Mouse (Mus musculus) heart, postnatal 25 days (tissue): ENCODE measurements around the gene Samd7. TPM values are rescaled to one million over a fixed set of nuclear protein-coding genes. Genes with fewer than 3 reads are reported as not detected.

Experiments used
- DNase-seq: peaks from one replicate; pipeline ENCODE4 v3.0.0; 2022; ENCODE audit warnings: low spot score
- intact Hi-C: fragments of 180-260 bp; cut with DNase I; formaldehyde crosslinking; loops from one replicate; pipeline ENCODE4 v1.15.1; 2025
- total RNA-seq, 2 experiments: library from RNA; stranded (reverse); gene quantifications; 2 replicates each; pipeline ENCODE4 v1.2.3; 2021

Samd7 gene
- total RNA-seq, 2 experiments from 2014 or later, result not detected

DNA sequence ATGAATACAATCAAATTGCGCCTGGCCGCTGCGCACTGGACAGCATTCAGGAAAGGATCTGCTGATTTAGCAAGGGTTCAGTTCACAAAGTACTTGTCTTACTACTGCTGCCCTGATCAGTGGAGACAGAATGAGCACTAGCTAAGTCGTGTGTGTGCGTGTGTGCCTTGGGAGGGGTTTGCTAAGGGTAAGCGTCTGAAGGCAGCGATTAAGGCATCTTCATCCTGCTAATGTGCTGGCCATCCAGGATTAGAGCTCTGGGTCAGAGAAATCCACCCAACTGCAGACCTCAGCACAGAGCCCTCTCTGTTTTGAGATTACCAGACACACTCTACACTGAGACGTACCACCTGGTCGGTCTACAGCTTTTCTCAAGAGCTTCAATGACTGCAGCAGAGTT lies 2.2 kb downstream of the Samd7 start:
- no peak for DNase-seq
- intact Hi-C loops, result no loop called here

- DNase-seq, result no peak
- intact Hi-C loops, result no loop called here
Observed at GRCm38 (mm10) chr3:30754696-30755095, 8.6 kb downstream of the Samd7 start.

- DNase-seq, result no peak
- intact Hi-C loops, result no loop called here
Observed at GRCm38 (mm10) chr3:30764877-30765276, 18.8 kb downstream of the Samd7 start.

DNA sequence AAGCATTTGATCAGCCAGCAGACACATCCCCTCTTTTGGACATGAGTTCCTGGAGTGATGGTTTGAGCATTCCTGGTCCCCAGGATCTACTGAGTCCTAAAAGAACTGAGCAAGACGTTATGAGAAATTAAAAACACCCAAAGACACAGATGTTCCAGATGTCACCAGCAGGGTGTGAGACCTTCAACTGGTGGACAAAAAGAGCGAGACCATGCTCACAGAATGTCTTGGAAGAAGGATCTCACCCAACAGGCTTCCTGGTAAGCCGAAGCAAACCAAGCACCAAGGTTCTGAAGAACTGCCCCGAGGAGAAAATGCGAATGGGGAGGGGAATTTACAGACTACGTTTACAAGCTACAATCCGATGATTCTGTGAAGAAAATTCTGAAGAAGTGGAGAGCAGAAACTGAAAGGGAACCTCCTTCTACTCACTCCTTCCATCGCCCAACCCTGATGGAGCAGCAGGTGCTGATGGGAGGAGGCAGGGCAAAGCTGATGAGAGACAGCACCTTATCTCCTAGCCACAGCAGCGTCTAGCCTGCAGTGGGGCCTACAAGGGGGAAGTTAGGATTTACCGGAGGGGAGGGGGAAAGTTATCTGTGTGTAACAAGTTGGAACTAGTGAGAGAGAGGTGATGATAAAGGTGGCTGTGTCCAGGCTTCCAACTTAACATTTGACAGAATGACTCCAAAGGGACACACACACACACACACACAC lies 19.4 kb downstream of the Samd7 start:
- intact Hi-C loops, result no loop called here
- DNase-seq, result no peak

DNA sequence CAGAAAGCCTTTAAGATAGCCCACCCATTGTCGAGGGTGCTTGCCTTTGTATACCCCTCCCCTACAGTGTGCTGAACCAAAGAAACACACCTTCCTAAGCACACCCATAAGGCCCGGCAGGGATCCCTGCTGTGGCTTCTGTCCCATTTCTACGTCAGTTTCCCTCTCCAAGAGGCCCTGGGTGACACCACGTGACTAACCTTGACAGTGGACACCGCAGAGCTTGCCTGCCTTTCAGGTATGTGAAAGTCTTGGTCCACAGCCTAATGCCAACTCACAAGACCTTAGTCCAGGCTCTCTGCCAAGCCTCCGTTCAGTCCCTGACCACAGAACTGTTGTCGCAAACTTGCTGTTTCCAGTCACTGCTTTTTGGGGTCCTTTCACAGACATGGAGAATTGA lies 20.1 kb downstream of the Samd7 start:
- DNase-seq, result no peak
- intact Hi-C loops, result no loop called here

GRCm38 (mm10) chr3:30767271-30767670 lies 21.2 kb downstream of the Samd7 start:
- intact Hi-C loops, result no loop called here
- no peak for DNase-seq

DNA sequence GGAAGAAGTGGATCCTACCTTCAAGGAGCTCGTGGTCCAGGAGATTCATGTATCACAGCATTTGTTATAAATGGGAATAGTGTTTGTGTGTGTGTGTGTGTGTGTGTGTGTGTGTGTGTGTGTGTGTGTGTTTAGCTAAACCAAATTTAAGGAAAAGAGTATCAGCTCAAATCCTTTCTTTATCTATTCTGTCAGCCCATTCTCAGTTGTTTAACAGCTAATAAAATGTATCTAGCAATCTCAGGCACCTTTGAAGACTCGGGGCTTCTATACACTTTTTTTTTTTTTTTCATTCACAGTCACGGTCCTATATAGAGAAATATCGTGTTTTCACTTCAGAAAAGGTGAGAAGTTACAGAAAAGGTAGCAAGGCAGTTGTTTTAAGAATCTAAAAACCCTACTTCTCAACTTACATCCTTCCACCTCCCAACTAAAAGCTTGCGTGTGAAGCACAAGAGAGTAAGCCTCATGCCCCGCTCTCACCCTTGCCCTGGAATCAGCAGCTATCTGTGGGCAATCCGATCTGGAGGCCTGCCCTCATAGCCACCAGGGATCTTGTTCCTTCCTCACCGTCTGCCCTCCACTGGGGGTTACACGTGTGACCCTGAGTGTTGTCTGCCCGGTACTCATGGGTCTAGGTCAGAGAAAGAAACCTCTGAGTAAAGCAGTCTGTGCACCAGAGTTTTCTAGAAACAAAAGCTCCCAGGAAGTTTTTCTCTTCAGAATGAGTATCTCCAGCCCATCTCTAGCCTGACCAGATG lies 23.8 kb downstream of the Samd7 start:
- DNase-seq, result no peak
- intact Hi-C loops, result no loop called here

DNA sequence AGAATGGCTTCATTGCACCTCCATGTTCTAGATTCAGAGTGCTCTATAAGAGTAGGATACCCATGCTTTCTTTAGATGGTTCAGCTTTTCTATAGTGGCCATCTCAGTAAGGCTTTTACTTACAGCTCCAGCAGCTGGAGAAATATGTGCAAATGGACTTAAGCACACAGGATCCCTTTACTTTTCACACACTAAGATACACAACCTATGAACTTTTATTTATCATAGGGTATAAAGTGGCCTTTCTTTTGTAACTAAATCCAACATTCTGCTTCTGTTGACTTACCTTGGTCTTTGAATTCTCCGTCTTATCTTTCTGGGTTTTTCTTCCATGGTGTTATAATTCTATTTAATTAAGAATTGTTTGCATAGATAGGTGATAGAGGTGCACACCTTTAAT lies 25.5 kb downstream of the Samd7 start:
- intact Hi-C loops, result no loop called here
- no peak for DNase-seq

DNA sequence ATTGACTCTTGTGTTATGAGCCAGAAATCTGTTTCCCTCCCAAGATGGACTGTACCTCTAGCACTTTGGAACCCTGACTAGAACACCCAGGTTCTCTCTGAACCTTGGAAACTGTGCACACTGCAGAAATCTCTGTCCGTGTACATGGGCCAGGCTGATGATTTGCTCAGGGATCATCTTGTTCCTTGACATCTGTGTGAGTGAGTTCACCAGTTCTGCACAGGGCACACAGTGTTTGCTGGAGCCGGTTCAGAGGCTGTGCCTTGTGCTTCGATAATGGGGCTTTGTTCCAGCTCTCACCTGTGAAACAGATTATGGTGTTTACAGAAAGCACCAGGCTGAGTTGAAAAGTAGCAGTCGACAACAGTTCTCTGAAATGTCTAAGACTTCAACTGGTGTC lies 26.5 kb downstream of the Samd7 start:
- intact Hi-C loops, result no loop called here

GRCm38 (mm10) chr3:30774677-30775076 lies 28.6 kb downstream of the Samd7 start:
- intact Hi-C loops, result no loop called here
- DNase-seq, result no peak

More for the DNA sequence above, 26.5 kb downstream of the Samd7 start:
- no peak for DNase-seq

DNA sequence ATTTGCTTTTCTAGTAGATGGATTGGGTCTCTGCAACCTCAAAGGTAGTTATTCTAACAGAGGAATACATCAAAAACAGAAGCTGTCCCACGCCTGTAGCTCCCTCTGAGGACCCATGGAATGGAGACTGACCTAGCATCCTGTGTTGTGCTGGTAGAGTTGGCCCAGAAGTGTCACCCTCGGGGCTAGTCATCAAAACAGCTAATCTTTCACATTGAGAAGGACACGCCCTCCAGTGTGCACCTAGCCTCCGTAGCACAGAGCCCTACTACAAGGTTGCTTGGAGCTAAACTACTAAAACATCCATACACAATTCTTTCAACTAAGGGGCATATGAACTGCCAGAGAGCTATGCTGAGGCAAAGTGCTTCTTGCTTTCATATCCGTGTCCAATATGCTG lies 31.9 kb downstream of the Samd7 start:
- intact Hi-C loops, result no loop called here
- DNase-seq, result no peak

GRCm38 (mm10) chr3:30788531-30788930 lies 42.4 kb downstream of the Samd7 start:
- intact Hi-C loops, result no loop called here
- DNase-seq, result no peak

DNA sequence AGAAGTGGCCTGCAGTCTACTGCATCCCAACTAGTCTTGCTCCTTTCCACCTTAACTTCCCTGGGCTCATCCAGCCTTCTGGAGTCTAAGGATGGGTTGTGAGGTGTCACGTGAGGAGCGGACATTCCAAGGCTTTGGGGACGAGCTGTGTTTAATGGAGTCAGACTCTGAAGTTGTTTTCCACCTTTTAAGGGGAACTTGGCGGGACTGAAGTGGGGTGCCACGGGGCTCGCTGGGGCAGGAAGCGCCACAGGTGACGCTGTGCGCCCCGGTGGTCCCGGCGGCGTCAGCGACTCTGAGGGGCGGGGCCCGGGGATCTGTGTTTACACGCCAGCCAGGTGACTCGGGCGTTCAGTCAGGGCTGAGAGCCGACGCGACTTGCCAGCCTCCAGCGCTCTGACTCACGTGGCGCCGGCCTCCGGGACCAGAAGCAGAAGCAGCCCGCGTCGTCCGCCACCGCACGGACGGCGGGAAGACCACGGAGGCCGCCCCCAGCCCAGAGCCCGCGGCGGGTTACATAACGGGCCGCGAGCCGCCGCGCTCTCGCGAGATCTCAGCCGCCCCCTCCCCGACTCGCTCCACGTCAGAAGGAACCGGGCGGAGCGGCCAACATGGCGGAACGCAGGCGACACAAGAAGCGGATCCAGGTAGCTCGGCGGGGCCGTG lies 46.8 kb downstream of the Samd7 start, which contains the start of gene Sec62:
Gene Sec62 (plus strand): TSS at position 139 of the 666 bp plus-strand sequence.
- intact Hi-C loops, result loop anchor here (5.0 kb wide), 2 partner anchors 174 to 191 kb away; partner anchors contain the start of genes Mynn and Phc3
- peak; percentile 88 for DNase-seq

- intact Hi-C loops, result loop anchor here (5.0 kb wide), 2 partner anchors 174 to 191 kb away; partner anchors contain the start of genes Mynn and Phc3
- DNase-seq, result peak; percentile 15
Observed at GRCm38 (mm10) chr3:30793403-30794221, 47.5 kb downstream of the Samd7 start.

DNA sequence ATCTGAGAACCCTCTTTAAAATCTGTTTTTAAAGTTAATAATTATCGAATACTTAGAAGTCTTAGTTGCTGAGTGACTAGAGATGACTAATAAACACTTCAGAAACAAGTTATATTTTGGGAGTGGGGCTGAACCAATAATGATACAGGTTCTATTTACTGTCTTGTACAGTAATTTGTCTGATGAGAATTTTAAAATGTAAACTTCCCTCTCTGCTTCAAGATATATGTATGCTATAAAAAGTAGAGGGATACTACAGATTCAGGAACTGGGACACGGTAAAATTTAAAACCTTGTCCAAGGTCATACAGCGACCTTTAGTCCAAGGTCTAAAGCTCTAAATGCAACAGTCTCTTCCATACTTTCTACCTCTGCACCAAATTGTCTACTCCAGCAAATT lies 56.1 kb downstream of the Samd7 start:
- intact Hi-C loops, result no loop called here
- no peak for DNase-seq

DNA sequence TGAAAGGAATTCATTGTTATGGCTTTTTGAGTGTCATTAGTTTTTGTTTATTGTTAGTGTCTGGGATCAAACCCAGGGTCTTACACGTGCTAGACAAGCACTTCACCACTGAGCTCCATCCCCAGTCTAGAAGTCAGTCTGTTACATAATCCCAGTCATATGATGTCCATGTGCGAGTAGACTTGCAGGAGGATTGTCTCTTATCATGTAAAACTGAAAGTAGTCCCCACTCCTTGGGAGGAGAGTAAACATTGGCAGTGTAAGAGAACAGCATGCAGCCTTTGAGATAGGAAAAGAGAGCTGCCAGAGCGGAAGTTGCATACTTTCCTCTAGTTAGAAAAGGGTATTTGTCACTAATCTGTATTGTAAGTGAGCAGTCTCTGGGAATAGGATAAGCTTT lies 66.8 kb downstream of the Samd7 start:
- intact Hi-C loops, result no loop called here
- DNase-seq, result no peak
